Mouse (Mus musculus) adrenal gland, postnatal 4 days (tissue): Measurements from ENCODE around the gene Abcb8. TPM values are rescaled to one million over a fixed set of nuclear protein-coding genes. Genes with fewer than 3 reads are reported as not detected.
A peak's percentile ranks its signal among the peaks of the same experiment; 100 is the strongest.

Experiments
- DNase-seq, 2 experiments: peaks; one replicate each; pipeline ENCODE4 v3.0.0; 2021 to 2022; ENCODE audit warnings: low spot score in 2 of 2, mixed read lengths in 2 of 2
- long read RNA-seq, 2 experiments: library from polyadenylated mRNA; stranded (forward); transcript quantifications; one replicate each; pipeline ENCODE4 v2.0.0; 2021
- total RNA-seq, 2 experiments: library from RNA; stranded (reverse); gene quantifications; 2 replicates each; pipeline ENCODE4 v1.2.3; 2021

Gene Abcb8
- total RNA-seq = 10 to 100 TPM; 73.9 to 84.8 TPM
- long read RNA-seq, experiment 1, transcript Abcb8-201 (16 exons, 2,939 nt) = major isoform, 59 of 73 reads
- long read RNA-seq, experiment 1, partial matches to known transcripts = 6 of 73 reads
- long read RNA-seq, experiment 1, other reads (novel, unspliced or antisense) = 7 of 73 reads
- long read RNA-seq, experiment 2, transcript Abcb8-201 (16 exons, 2,939 nt) = major isoform, 65 of 110 reads
- long read RNA-seq, experiment 2, partial matches to known transcripts = 30 of 110 reads
- long read RNA-seq, experiment 2, other reads (novel, unspliced or antisense) = 13 of 110 reads

DNA sequence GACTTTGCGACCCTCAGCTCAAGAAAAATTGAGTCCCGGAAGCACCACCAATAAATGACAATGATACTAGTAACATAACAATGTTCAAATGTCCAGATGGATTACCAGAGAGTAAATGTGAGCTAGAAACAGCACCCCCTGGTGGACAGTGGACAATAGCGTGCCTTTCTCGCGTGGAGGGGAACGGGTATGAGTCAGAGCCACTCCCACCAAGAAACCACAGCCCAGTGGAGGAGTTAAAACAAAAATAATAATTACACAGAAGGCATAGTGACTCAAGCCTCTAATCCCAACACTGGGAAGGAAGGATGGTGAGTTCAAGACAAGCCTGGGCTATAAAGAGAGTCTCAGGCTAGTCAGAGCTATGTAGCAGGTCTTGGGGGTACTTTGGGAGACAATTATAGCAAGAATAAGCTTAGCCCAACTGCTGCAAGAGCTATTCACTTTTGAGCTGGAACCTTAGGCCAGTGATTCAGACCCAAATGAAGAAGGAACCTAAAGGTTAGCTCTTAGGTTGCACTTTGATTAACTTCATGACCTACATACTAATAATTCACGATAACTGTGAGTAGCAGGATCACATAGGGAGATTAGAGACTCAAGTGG is at the start of gene Abcb8:
Gene Abcb8 (plus strand): TSS at position 272 of the 606 bp plus-strand sequence.
- DNase-seq = peak; percentile 50 to 76

DNA sequence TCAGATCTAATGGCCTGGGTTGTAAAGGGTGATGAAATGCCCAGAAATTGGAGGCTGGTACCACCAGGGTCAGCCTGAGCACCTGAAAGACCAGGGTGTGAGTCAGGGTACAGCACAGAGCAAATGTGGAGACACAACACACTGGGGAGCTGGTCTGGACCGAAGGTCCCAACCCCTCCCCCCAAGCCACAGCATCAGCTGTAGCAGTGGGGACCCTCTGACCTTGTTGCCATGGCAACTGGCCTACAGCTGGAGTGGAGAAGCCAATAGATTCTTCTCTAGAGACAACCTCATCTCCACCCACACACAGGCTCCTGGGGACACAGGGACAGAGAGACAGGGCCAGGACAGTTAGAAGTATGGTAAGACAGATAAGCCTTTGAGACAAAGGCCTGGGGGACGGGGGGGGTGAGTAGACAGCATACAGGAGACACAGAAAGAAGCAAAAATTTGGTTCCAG is 49.5 kb upstream of the Abcb8 start:
- DNase-seq = no peak

DNA sequence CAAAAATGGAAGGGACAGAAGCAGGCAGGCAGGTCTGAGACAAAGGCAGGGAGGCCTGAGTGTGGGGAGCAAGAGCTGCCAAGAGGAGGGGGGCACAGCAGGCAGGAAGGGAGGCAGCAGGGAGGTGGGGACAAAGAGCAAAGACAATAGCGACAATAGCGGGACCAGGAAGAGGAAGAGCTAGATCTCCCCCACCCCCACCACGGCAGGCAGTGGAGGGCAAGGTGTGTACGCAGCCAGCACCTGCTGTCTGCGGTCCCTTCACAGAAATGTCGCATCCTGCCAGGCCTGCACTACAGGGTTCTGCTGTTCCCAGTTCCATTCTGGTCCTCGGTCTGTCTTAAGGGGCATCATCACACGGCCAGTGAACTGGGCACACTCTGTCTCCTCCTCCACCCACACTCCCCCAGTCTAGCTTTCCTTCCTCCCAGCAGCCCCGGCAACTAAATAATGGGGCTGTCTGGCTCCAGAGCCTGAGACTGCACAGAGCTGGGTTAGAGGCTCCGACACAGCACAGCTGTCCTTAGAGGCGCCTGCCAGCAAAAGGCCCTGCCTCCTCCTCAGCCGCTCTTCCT is 48.9 kb upstream of the Abcb8 start:
- no peak for DNase-seq

DNA sequence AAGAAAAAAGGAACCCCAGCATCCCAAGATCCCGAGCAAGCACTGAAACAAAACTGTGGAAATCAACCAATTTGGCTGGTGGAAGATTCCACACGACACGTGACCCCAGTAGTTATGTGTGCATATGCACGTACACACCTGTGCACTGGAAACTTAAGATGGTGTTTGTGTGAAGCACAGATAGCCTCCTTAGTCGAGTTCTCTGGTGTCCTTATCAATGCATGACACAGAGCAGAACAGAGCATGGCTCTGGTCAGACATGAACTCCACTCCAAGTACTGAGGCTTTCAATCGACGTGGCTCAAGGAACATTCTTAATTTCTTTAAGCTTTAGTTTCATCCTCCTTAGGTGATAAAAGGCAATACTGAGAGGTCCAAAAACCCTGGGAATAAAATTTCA is 47.1 kb upstream of the Abcb8 start:
- no peak for DNase-seq

DNA sequence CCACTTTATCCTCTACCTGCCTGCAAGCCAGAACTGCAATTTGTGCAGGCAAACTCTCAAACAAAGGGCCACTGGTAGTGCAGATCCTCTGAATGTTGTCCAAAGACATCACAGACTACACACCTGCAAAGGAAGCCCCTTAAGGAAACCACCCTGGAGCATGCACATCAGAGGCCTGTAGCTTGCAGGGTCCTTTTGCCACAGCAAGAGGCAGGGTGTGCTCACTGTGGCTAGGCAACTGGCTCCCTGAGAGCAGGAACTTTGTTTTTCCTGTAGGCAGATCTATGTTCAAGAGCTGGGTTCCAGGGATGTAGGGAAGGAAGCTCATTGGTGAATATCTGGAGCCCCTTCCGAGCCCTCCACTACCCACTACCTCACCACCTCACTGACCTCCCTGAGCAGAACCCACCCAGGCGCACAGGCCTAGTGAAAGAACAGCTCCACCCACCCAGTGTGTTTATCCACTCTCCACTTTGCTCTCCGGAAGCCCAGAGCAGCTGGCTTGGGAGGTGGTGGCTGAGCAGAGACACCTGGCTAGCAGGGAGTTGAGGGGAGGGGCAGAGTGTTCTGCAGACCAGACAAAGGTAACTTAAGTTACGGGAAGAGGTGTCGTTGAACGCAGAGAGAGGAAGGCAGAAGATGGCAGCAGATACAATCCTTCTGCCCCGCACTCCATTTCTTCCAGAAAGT is 46.1 kb upstream of the Abcb8 start:
- DNase-seq = no peak

DNA sequence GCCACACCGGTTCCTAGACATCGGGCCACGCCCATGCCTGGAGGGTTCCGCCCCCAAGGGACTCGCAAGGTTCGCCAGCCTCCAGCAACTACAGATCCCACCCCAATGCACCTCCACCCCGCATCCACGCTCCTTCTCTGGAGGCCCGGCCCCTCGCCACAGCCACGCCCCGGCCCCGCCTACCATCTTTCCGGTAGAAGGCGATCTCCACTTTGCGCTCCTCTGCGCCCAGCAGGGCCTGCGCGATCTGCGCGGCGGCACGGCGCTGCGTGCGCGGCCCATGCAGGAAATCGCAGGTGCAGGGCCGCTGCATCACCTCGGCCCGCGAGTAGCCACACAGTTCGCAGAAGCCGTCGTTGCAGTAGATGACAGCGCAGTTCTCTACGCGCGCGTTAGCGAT is 45.3 kb upstream of the Abcb8 start:
- peak; percentile 51 to 63 for DNase-seq

DNA sequence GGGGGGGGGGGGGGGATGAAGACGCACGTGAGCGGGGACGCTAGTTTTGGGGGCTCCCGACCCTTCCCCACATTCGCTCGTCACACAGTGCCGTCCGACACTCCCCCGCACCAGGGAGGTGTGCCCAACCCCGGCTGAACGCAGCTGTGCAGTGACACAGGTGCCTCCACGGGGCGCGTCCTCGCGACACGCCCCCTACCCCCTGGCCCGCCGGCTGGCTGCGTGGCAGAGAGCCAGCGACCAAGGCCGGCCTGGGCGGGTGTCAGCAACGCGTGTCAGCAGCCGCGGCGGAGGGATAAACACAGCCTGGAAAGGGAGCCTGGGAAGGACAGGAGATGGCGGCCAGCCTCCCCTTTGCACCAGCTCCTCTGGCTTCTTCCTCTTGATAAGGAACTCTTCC is 44.9 kb upstream of the Abcb8 start:
- no peak for DNase-seq

DNA sequence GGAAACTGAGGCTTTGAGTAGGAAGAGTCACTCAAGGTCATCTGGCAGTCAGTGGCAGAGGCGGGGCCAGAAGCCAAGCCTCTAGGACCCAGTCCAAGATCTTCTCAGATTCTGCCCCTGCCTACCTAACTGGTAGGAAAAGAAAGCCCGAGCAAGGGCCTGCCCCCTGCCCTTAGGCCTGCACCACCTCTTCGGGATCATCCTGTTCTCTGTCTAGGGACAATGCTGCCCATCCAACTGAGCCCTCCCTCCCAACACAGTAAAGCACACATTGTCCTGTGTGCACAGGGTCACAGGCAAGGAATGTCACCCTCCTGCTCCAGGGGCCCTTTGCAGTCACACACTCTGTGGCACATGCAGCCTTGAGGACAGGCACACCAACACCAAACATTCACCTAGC is 43.4 kb upstream of the Abcb8 start:
- no peak for DNase-seq

DNA sequence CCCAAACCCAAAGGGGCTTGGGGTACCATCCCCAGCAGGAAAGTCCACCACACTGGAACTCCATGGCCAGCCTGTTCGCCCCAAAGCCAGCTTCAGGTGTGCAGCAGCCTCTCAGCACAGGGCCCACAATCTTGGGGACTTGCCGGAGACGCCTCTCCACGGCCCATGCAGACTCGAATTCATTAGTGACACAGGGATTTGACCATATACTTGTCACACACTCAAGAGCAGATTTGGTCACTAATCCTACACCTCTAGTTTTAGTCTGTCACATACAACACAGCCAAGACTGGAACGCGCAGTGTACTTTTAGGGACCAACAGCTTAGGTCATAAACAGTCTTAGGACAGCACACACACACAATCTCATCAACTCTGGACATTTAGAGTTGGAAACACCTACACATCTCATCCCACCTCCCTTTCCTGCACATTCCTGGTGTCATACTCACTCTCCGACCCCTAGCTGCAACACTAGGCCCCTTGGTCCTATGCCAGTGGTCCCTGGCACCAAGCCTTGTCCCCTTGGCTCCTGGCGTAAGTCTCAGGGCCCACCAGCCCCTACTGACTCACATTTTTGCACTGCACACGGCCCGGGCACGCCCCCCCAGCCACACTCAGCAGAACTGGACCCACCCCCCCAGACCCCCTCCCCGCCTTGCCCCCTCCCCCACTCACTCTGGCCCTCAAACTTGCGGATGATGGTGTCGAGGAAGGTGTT is 42.8 kb upstream of the Abcb8 start:
- no peak for DNase-seq

DNA sequence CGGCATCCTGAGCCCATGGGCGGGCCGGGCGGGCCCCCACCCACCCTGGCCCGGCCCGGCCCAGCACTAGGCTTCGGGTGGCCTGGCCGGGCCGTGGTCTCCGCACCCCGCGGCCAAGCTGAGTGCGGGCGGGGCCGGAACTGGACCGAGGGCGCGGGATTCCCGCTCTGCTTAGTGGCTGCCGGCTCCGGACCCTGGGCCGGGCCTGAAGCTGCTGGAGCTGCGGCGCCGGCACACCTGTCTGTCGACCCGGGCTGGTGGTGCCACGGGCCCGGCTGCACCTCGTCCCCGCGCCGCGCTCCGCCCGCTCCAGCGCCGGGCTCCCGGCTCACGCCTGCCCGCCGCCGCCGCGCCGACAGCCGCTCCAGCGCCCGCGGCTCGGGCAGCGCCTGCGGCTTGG is 42.2 kb upstream of the Abcb8 start, which contains the start of gene Kcnh2:
Gene Kcnh2 (minus strand): TSS at position 327 of the 400 bp plus-strand sequence.
- no peak for DNase-seq

DNA sequence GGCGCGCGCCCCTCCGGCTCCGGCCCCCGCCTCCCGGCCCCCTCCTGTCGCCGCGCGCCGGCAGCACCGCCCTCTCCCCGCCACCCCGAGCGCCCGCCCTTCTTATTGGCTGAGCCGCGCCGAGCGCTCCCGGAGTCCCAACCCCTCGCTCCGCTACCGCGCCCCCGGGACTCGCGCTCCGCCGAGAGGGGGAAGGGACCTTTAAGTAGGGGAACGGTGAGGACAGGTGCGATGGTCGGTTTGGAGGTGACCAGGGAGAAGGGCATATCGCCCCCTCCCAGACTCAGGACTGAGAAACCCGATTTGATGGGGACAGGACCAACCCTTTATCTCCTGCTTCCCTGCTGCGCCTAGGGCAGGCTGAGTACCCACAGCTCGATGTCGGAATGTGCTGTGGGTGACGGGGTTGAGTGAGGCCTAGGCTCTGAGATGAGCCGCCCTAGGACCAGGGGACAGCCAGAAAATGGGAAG is 41.7 kb upstream of the Abcb8 start:
- DNase-seq = peak; percentile 68 to 72

DNA sequence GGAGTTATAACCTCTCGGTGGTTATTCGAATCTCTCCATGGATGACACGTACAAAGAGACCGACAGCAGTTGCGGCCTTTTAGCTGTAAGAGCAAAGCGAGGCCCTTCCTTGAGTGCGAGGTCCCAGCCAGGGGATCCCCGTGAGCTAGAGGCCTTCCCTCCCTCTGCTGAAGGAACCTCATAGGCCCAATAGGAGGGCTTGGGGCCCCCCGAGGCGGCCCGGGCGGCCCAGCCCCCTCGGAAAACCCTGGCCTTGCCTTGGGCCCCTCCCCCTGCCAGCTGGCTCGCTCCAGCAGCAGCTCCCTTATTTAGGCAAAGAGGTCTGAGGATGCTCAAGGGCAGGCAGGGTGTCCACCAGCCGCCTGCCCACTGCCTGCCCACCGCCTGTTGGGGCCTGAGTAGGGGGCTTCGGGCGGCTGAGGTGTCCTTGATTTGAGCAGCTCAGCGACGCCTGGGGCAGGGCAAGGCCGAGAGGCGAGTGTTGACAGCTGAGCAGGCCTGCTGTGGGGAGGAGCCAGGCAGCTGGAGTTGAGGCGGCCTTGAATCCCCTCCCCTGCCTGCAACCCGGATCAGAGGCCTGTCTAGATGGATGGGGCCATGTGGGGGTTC is 41.1 kb upstream of the Abcb8 start:
- peak in 1 of 2 experiments; percentile 60 for DNase-seq

DNA sequence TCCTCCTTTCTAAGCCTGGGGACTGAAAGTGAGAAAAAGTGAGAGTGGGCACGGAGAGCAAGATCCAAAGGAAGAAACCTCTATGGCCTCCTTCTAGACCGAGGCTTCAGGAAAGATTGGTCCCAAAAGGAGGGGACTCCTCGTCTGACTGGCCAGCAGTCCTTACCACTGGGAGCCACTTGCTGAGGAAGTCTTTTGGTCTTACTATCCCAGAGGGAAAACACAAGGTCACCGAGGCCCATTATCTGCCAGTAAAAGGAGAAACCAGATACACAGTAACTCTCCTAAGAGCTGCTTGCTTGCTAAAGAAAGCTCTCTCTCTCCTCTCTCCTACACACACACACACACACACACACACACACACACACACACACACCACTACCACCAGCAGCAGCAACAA is 40.1 kb upstream of the Abcb8 start:
- DNase-seq = no peak

DNA sequence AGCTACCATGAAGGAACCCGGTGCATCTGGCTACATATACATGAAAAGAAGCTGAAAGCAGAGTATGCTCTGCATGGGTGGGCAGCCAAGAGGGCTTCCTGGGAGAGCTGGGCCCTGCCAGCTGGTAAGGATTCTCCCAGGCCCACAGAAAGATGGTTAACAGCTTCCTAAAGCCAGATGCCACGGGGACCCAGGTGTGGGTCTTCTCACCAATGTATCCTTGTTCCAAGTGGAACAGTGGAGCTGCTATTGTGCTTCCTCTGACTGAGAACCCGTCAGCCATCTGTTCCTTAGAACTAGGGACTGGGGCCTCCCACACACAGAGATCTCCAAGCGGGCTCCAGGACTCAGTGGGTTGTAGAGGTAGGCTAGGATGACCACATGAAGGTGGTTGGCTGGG is 36.7 kb upstream of the Abcb8 start:
- DNase-seq = no peak

DNA sequence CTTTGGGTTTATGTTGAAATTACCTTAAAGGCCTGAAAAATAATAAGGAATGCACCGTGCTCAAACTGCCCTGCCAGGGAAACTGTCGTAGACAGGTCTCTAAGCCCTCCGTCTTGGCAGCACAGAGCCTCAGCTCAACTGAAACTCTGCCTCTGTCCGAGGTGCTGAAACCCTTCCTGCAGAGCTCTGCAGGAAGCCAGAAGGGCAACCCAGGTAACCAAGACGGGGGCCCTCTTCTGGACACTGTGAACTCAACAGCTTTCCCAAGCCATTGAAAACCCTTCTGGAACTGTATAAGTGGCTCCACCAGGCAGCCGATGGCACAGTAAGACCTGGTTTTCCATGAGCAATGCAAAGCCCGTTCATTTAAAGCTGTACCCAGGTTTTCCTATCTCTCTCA is 36.0 kb upstream of the Abcb8 start:
- peak in 1 of 2 experiments; percentile 66 for DNase-seq

DNA sequence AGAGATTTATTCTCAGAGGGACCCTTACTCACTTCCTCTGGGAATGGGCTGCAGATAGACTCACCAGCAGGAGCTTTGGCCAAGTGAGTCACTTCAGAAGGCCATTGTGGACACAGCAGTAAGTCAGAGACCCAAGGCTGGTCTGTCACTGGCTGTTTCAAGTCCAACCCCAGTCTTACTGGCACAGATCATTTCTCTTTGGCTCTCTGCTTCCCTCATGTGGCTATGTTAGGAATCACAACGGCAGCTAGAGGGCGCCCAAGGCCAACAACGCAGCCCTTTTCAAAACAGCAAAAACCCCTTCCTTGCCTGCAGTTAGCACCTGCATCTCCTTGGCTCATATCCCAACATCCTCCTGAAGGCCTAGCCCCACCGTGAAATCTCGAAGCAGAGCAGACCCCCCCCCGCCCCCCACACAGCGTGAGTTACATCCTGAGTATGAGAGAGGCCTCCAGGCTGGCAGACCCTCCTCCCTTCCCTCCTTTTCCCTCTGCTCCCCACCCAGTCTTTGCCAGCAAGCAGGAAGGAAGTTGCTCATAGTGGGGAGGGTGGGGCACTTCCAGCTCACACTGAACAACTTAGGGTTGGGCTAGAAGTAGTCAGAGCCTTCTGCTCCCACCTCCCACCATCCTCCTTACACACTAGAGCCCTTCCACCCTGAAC is 32.5 kb upstream of the Abcb8 start:
- DNase-seq = peak; percentile 65 to 71

DNA sequence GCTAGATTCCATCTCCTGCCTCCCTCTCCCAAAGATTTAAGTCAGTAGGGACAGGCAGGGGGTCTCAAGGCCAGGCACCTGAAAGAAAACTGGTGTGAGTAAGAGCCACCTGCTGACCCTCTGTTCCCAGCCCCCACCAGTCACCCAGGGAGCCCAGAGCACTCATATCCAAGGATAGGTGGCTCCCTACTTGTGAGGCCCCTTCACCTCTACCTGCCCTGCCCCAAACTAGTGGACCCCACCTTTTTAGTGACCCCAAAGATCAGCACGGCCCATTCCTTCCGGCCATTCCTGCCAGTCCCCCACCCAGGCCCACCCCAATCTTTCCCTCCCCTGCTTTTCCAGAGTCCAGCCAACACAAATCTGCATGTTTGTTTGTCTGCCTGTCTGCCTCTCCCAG is 30.0 kb upstream of the Abcb8 start:
- DNase-seq = no peak

DNA sequence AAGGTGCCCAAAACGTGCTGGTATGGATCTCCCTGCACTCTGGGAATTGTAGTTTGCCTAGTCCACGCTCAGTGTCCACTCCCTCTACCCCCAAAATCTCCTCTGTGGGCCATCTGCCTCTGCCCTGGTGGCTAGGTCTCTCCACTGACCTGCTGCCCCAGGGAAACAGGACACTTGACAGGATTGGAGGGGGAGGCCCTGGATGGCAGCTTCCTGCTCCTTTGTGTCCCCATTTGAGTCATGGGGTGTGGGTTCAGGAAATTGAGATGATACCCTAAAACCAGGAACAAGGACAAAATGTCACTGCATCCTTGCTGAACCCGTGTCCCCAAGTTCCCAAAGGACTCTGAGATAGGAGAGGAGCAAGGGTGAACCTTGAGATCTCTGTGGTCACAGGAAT is 29.4 kb upstream of the Abcb8 start:
- no peak for DNase-seq

DNA sequence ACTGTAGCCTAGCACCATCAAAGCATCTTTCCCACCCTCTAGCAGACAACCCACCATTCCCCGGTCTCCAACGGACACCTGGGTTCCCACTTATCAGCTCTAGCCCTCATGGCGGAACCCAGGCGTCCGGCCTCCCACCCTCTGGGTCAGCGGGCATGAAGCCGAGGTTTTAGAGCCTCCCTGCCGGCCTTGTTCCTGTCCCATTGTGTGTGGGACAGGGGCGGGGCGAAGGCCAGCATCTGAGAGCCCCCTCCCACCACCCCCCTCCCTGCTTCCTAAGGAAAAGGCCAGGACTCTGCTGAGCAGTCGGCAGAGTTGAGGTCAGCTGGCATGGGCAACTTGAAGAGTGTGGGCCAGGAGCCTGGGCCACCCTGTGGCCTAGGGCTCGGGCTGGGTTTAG is 29.0 kb upstream of the Abcb8 start, which contains the start of gene Nos3:
Gene Nos3 (plus strand): TSS at position 303 of the 400 bp plus-strand sequence.
- DNase-seq = no peak

DNA sequence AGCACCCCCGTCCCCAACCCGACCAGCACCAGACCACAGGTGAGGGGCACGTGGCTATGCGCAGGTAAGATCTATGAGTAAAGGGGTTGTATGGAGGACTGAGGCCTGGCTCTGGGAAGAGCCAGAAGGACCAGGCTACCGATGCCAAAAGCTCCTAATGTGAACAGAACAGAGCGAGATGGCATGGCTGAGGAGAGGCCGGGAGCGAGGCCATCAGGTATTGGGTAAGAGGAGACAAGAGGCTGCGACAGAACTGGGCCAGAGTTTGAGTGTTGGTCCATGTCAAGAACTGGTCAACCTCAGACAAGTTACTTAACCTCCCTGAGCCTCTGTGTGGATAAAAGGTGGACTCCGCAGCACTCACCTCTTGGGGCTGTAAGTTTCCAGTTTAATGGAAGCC is 28.5 kb upstream of the Abcb8 start:
- no peak for DNase-seq
